Mouse (Mus musculus) stomach, embryonic 14.5 days (tissue): ENCODE measurements around the gene Opa3. TPM values are rescaled to one million over a fixed set of nuclear protein-coding genes. Genes with fewer than 3 reads are reported as not detected.

Source experiments
- ATAC-seq: fragments of 200-750 bp; cut with Nextera tagmentation; 2 replicates; pipeline ENCODE4 v1.8.0; 2017; ENCODE audit warnings: low read depth, moderate TSS enrichment; ENCODE audit not compliant: insufficient number of reproducible peaks, insufficient read depth, low FRiP score
- H3K27ac ChIP-seq: fragments of 300-500 bp; sonication (generic); 2 replicates; pipeline ENCODE4 v1.5.1; 2014; ENCODE audit warnings: mild to moderate bottlenecking, low read length, moderate library complexity, mixed read lengths
- H3K27me3 ChIP-seq: fragments of 300-500 bp; sonication (generic); 2 replicates; pipeline ENCODE4 v1.6.1; 2014; ENCODE audit warnings: low read length, control low read depth, mixed read lengths; ENCODE audit not compliant: control insufficient read depth, insufficient read depth
- H3K36me3 ChIP-seq: fragments of 300-500 bp; sonication (generic); 2 replicates; pipeline ENCODE4 v1.6.1; 2014; ENCODE audit warnings: mild to moderate bottlenecking, control low read depth, low read length, moderate library complexity, mixed read lengths; ENCODE audit not compliant: control insufficient read depth, insufficient read depth
- H3K4me1 ChIP-seq: fragments of 300-500 bp; sonication (generic); 2 replicates; pipeline ENCODE4 v1.6.1; 2014; ENCODE audit warnings: low read length, control low read depth, mixed read lengths; ENCODE audit not compliant: control insufficient read depth, insufficient read depth
- H3K4me2 ChIP-seq: fragments of 300-500 bp; sonication (generic); replicated peaks from 2 replicates; pipeline ENCODE4 v1.6.1; 2014; ENCODE audit warnings: low read depth, low read length, control low read depth
- H3K4me3 ChIP-seq: fragments of 300-500 bp; sonication (generic); 2 replicates; pipeline ENCODE4 v1.5.1; 2014; ENCODE audit warnings: low read depth, low read length, control low read depth
- H3K9ac ChIP-seq: fragments of 300-500 bp; sonication (generic); replicated peaks from 2 replicates; pipeline ENCODE4 v1.6.1; 2014; ENCODE audit warnings: low read depth, mild to moderate bottlenecking, control low read depth, low read length, moderate library complexity, mixed read lengths
- H3K9me3 ChIP-seq: fragments of 300-500 bp; sonication (generic); 2 replicates; pipeline ENCODE4 v1.6.1; 2016; ENCODE audit warnings: low read depth, low read length, control low read depth; ENCODE audit not compliant: control insufficient read depth
- WGBS: fragments of 180-500 bp; shearing (Covaris S2); extraction: QIAGEN DNeasy Blood & Tissue Kit; methylation state at CpG from one replicate; pipeline ENCODE4 v1.1.7; 2014; 5-methylcytosine and 5-hydroxymethylcytosine counted together
- polyA plus RNA-seq: library from polyadenylated mRNA; unstranded; fragments of >200 nt; fragmentation: Nextera tagmentation; extraction: Ambion mirVana; gene quantifications from 2 replicates; pipeline ENCODE4 v1.2.1, GENCODE M21; 2014

Opa3 gene
- polyA plus RNA-seq, 1 experiment from 2014 or later, result 42.9 TPM

DNA sequence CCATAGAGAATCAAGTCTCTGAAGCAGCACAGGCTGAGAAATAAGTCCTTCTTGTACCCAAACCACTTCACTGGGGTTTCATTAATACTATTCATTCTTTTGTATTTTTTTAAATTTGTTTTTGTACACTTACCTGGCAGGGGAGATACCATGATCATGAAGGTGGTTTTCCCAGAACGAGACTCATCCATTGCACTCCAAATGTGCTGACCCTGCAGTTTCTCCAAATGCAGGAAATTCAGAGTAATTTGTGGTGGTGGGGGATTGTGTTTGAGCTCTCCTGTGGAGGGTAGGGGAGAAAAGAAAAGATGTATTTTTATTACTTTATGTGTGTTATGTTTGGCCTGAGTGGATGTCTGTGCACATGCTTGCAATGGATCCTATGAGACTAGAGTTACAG, 13.9 kb downstream of the Opa3 start:
- H3K9me3 ChIP-seq, result no peaks in the 10 kb centered on the region
- WGBS, result 90% methylated on average over 1 of the region's 1 CpGs
- ATAC-seq, result no peak
- no peak overlapping the region for H3K4me3 ChIP-seq
- no peak overlapping the region for H3K9ac ChIP-seq
- no peak overlapping the region for H3K27ac ChIP-seq
- no peaks in the 10 kb centered on the region for H3K27me3 ChIP-seq
- H3K4me1 ChIP-seq, result peaks cover 8% of the 10 kb centered on the region; the same call in 1 of the 2 replicates
- peaks cover 9% of the 10 kb centered on the region for H3K36me3 ChIP-seq
- H3K4me2 ChIP-seq, result no peak overlapping the region

GRCm38 (mm10) chr7:19243858-19244257, 15.7 kb downstream of the Opa3 start:
- no peak overlapping the region for H3K9ac ChIP-seq
- peaks cover 8% of the 10 kb centered on the region; the same call in 1 of the 2 replicates for H3K4me1 ChIP-seq
- no peaks in the 10 kb centered on the region for H3K27me3 ChIP-seq
- H3K27ac ChIP-seq, result no peak overlapping the region
- WGBS, result 84% methylated on average over 5 of the region's 5 CpGs
- H3K4me2 ChIP-seq, result no peak overlapping the region
- H3K4me3 ChIP-seq, result no peak overlapping the region
- no peak for ATAC-seq
- H3K36me3 ChIP-seq, result peaks cover 13% of the 10 kb centered on the region
- H3K9me3 ChIP-seq, result no peaks in the 10 kb centered on the region

- Histone ChIP-seq H3K27ac (no peak overlapping the region), H3K4me1 (no peaks in the 10 kb centered on the region), H3K9ac (no peak overlapping the region), H3K9me3 (no peaks in the 10 kb centered on the region), H3K27me3 (no peaks in the 10 kb centered on the region), H3K36me3 (peaks cover 13% of the 10 kb centered on the region), H3K4me2 (no peak overlapping the region), H3K4me3 (no peak overlapping the region)
- ATAC-seq, result no peak
- 81% methylated on average over 3 of the region's 3 CpGs for WGBS
Measured at GRCm38 (mm10) chr7:19245083-19245482, 16.9 kb downstream of the Opa3 start.

DNA sequence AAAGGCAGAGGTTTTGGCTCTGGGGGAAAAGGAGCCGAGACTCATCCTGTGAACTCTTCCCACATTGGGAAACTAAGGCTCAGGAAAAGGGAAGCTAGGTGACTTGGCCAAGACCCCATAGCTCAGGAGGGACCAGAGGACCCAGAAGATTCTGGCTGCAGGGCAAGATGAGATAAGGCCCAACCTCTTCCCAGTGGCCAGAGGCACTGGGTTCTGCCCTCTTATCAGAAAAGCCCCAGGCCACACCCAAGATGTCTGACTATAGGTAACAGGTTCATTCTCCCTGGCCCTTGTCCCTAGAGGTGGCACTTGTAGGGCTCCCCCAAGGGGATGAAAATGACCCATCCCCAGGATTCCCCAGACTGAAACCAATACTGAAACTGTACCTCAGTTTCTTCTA, 18.7 kb downstream of the Opa3 start:
- WGBS, result 93% methylated on average over 1 of the region's 1 CpGs
- Histone ChIP-seq H3K9me3 (no peaks in the 10 kb centered on the region), H3K27ac (no peak overlapping the region), H3K9ac (no peak overlapping the region), H3K4me1 (no peaks in the 10 kb centered on the region), H3K27me3 (no peaks in the 10 kb centered on the region), H3K36me3 (peaks cover 13% of the 10 kb centered on the region; the same call in 1 of the 2 replicates), H3K4me2 (no peak overlapping the region), H3K4me3 (no peak overlapping the region)
- ATAC-seq, result no peak

DNA sequence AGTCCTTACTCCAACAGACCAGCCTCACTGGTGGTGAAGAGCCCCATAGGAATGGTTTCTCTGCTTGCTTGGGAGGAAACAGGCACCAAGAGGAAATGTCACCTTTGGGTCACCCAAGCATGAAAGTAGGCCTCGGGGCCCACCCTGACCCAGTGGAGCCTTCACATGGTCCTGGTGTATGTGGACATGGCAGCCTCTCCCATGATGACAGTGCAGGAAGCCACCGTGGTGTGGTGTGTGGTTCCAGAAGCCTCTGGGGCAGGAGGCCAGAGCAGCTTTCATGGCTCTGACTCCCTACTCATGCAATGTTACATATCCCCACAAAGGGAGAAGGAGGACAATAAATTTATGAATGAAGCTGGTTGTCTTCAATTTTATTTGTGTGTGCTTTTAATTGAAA, 19.4 kb downstream of the Opa3 start:
- 93% methylated on average over 2 of the region's 2 CpGs for WGBS
- Histone ChIP-seq H3K36me3 (peaks cover 13% of the 10 kb centered on the region; the same call in 1 of the 2 replicates), H3K27ac (no peak overlapping the region), H3K4me1 (no peaks in the 10 kb centered on the region), H3K9me3 (no peaks in the 10 kb centered on the region), H3K4me3 (no peak overlapping the region), H3K27me3 (no peaks in the 10 kb centered on the region), H3K9ac (no peak overlapping the region), H3K4me2 (no peak overlapping the region)
- no peak for ATAC-seq

GRCm38 (mm10) chr7:19252078-19252477, 23.9 kb downstream of the Opa3 start:
- no peak for ATAC-seq
- Histone ChIP-seq H3K4me3 (no peak overlapping the region), H3K9ac (no peak overlapping the region), H3K27ac (no peak overlapping the region), H3K36me3 (peaks cover 16% of the 10 kb centered on the region; the same call in 1 of the 2 replicates), H3K27me3 (no peaks in the 10 kb centered on the region), H3K4me1 (no peaks in the 10 kb centered on the region), H3K9me3 (no peaks in the 10 kb centered on the region), H3K4me2 (no peak overlapping the region)
- 84% methylated on average over 4 of the region's 4 CpGs for WGBS

DNA sequence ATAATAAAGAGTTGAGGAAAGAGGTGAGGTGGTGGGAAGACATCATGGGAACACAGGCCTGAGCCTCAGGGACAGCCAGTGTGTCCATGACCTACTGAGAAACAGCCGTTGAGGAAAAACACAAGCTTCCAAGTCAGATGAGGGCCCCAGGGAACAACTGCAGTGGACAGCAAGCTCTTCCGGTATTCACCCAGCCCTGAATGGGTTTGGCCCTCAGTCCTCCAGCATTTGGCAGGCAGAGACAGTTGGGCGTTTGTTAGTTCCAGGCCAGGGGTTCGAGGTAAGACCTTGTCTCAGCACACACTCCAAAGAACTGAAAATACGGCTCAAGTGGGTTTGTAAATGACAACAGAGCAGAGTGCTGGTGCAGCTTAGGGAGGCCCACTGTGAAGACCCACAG, 25.3 kb downstream of the Opa3 start:
- ATAC-seq, result no peak
- Histone ChIP-seq H3K27me3 (no peaks in the 10 kb centered on the region), H3K4me1 (no peaks in the 10 kb centered on the region), H3K4me3 (no peak overlapping the region), H3K36me3 (peaks cover 25% of the 10 kb centered on the region), H3K9ac (no peak overlapping the region), H3K9me3 (no peaks in the 10 kb centered on the region), H3K4me2 (no peak overlapping the region), H3K27ac (no peak overlapping the region)
- WGBS, result 71% methylated on average over 5 of the region's 5 CpGs

- peaks cover 44% of the 10 kb centered on the region for H3K36me3 ChIP-seq
- no peak overlapping the region for H3K27ac ChIP-seq
- H3K27me3 ChIP-seq, result no peaks in the 10 kb centered on the region
- WGBS, result 85% methylated on average over 17 of the region's 17 CpGs
- ATAC-seq, result no peak
- H3K9ac ChIP-seq, result no peak overlapping the region
- no peak overlapping the region for H3K4me3 ChIP-seq
- H3K4me2 ChIP-seq, result no peak overlapping the region
- no peaks in the 10 kb centered on the region for H3K9me3 ChIP-seq
- H3K4me1 ChIP-seq, result no peaks in the 10 kb centered on the region
Measured at GRCm38 (mm10) chr7:19255395-19255794, 27.3 kb downstream of the Opa3 start.

DNA sequence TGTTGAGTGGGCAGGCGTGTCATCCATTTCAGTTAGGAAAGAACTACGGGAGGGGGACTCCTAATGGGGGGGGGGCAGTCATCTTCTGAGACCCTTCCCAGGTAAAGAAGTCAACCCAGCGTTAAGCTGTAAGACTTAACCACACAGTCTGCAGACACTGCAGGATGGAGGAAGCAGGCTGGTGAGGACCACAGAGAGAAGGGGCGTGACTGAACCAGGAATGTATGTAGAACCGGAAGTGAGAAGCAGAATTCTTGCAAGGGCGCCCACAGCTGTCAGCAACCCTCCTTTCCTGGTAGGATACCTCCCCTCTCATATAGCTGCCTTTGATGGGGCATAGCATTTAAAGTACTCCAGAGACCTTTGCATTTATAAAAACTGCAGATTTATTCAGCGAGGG, 28.4 kb downstream of the Opa3 start:
- Histone ChIP-seq H3K36me3 (peaks cover 55% of the 10 kb centered on the region), H3K4me2 (no peak overlapping the region), H3K4me1 (no peaks in the 10 kb centered on the region), H3K27me3 (no peaks in the 10 kb centered on the region), H3K27ac (no peak overlapping the region), H3K4me3 (no peak overlapping the region), H3K9ac (no peak overlapping the region), H3K9me3 (no peaks in the 10 kb centered on the region)
- ATAC-seq, result no peak
- WGBS, result 86% methylated on average over 7 of the region's 7 CpGs
